Mouse (Mus musculus): ENCODE data around the gene Rbp3. TPM values are rescaled to one million over a fixed set of nuclear protein-coding genes. Genes with fewer than 3 reads are reported as not detected.

Gene Rbp3
- total RNA-seq (2021): not detected in 2 replicates
- long read RNA-seq, experiment 1: 0 reads
- long read RNA-seq, experiment 2: 0 reads

- no peak for DNase-seq
These were observed at the start of gene Rbp3 for GRCm38 (mm10) chr14:33953761-33954160. Rbp3 (plus strand) TSS chr14:33954003.

DNA sequence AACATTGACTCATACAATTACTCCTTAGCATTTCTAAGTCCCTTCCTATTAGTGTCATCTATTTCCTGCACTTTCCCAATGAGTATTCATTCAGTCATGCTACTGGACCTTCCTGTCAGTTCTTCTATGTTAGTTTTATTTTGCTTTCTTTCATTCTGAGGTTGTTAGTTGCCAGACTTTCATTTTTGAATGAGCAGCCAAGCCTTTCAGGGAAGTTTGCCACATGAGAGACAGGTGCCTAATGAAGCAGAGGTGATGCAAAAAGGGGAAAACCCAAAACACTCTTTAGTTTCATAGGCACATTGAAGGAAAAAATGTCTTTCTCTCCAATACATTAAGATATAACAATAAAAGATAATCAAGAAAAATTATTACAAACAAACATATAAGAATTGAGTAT is 49.0 kb upstream of the Rbp3 start:
- DNase-seq: no peak

DNA sequence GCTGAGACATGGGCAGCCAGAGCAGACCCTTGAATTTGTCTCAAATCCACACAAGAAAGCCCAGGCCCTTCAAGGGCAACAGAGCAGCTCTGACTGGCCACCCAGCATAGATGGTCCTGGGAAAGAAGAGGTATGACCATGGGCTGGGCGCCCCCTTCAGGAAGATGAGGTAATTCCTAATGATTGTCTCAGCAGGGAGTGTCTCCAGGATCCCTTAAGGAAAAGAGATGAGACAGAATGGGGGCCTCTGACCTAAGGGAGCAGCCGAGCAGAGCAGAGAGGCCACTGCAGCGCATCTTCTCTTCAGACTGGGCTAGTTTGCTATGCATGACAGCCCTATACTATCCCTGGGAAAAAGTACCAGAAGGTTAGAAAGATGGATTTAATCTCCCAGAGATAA is 40.1 kb upstream of the Rbp3 start:
- DNase-seq: peak; percentile 84

- DNase-seq: no peak
These were observed 39.6 kb upstream of the Rbp3 start for GRCm38 (mm10) chr14:33914206-33914605.

DNA sequence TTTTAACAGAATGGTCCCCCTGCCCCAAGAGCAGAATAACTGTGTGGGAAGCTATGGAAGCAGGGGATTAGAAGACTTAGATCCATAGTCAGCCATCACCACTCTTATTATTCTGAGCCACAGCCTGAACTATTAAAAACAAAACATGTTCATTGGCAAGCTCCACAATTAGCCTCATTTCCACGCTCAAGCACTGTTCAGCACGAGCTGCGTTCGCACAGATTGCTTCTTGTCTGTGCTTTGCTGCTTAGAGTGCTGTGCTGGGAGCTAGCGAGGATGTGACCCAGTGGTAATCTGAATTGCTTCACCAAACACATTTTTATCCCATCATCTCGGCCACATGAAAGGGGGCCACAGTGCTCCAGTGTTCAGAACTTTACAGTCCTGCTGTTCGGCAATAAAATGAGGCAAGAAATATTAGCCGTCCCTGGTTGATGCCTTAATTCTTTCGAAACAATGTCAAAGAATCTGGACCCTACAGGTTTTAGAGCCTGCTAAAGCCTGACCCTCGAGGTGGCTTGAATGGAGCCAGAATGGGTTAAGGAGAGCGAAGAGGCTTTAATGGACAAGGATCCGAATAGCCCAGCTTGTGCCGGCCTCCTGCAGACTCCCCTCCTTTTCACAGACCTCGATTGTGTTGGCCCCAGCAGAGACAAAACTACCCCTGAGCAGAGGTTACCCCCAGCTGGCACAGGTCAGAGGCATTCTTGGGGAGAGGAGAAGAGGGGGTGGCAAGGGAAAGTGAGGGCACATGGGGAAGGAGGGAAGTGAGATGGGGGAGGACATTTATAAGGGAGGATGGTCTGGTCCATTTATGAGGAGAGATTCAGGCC is 32.9 kb upstream of the Rbp3 start:
- no peak for DNase-seq

GRCm38 (mm10) chr14:33922771-33923167 is 31.0 kb upstream of the Rbp3 start:
- DNase-seq: no peak

DNA sequence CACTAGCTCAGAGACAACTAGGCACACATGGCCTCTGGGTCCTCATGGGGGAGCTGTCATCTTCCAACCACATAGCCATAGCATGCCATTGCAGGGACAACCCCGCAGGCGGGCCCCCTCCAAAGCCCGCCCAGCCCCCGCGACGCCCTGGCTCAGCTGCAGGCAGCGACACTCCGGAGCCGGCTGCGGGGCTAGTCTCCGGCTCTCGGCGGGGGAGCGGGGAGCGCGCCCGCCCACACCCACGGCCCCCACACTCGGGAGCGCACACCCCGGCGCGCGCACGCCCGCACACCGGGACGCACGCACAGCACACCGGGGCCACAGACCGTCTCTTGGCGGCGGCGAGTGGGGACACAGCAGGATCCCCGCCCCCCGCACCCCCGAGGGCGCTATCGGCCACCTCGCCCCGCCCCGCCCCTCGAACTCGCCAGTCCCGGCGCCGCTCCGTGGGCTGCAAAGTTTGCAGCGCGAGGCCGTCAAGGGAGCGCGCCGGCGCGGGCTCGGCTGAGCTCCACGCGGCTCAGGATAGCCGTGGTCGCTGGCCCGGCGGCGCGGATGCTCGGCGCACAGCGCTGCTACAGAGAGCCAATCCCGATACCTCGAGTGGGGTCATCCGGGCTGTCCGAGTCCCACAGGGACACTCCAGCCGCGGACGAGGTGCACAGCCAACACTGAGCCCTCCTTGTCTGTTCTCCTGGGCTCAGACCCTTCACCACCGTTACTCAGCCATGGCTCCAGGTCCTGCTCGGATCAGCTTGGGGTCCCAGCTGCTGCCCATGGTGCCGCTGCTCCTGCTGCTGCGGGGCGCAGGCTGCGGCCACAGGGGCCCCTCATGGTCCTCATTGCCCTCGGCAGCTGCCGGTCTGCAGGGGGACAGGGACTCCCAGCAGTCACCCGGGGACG is 30.4 kb upstream of the Rbp3 start, which contains the start of gene Gdf10:
Gene Gdf10, plus strand, starts transcription at position 420 of the 903 bp plus-strand sequence.
- peak; percentile 56 for DNase-seq

GRCm38 (mm10) chr14:33931853-33932252 is 21.9 kb upstream of the Rbp3 start:
- no peak for DNase-seq

- peak; percentile 84 for DNase-seq
These were observed 20.7 kb upstream of the Rbp3 start for GRCm38 (mm10) chr14:33932935-33933703.

DNA sequence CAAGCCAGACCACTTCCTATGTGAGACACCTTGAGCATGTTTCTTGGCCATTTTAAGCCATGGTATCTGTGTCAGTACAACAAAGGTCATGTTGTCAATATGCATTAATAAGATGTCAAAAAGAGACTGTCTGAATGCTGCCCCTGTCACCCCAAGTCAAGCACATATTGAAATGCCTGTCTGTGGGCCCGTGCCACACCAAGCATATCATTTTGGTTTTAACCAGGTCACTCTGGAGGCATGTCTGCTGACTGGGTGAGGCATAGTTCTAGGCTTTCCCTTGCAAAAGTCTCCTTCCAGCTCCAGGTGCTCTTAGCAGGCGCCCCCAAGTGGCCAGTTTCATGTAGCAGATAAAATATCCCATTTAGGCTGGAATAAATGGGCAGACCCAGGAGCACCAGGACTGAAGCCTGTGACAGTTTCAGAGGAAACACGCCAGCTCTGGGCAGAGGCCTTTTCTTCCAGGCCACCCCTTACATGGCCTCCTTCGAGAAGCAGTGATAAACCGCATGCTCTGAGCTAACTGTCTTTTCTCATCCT is 20.0 kb upstream of the Rbp3 start:
- peak; percentile 68 for DNase-seq

DNA sequence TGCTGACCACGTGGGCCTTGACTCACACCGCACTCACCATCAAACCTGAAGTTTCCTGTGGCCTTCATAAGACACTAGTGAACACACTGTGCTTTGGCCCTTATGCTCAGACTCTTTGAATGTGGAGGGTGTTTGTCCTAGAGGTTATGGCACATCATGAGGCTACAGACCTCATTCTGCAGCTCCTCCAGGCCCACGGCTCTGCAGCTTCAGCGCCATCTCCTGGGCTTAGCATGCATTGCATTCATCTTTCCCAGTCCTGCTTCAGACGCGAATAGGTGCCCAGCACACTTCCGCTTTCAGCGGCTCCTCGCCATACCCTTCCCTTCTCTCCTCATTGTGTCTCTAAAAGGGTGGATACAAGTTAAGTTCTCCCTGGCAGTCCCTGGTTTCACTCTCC is 14.7 kb upstream of the Rbp3 start:
- DNase-seq: peak; percentile 84

GRCm38 (mm10) chr14:33940739-33941138 is 13.1 kb upstream of the Rbp3 start, which contains the start of gene Gdf2:
Gdf2 (plus strand) TSS chr14:33941039.
- DNase-seq: no peak

- peak; percentile 64 for DNase-seq
These were observed 11.6 kb upstream of the Rbp3 start for GRCm38 (mm10) chr14:33942222-33942621.

GRCm38 (mm10) chr14:33946125-33946524 is 7.7 kb upstream of the Rbp3 start:
- no peak for DNase-seq

DNA sequence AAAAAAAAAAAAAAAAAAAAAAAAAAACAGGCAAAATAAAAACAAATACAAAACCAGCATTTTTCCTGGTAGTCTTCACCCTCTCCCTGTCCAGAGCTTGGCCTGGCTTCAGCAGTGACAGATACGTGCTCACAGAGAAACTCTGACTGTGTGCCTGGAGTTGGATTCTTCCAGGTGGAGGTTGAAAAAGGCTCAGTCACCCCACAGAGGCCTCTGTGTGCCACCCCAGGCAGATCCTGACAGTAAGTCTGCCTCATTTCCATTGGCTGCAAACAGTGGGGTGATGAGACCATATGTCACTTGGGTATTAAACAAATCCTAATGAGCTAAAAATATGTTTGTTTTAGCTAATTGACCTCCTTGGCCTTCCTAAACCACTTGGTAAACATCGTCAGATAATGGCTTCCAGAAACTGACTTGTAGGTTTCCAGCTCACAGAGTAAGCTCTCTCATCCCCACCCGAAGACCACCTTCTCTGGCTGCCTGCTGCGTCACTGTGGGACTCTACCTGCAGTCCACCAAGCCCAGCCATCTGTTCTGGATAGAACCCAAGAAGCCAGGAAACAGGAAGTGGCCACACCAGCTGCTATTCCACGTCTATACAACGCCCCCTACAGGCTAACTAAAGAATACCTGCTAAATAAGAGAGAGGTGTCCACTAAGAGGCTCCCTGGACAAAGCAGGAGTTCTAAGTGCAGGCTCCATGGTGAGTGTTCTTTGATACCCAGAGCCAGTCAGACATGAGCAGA is 1.4 kb upstream of the Rbp3 start:
- DNase-seq: no peak

- no peak for DNase-seq
These were observed 2.3 kb downstream of the Rbp3 start for GRCm38 (mm10) chr14:33956055-33956454.

GRCm38 (mm10) chr14:33958186-33958585 is 4.4 kb downstream of the Rbp3 start:
- DNase-seq: no peak

DNA sequence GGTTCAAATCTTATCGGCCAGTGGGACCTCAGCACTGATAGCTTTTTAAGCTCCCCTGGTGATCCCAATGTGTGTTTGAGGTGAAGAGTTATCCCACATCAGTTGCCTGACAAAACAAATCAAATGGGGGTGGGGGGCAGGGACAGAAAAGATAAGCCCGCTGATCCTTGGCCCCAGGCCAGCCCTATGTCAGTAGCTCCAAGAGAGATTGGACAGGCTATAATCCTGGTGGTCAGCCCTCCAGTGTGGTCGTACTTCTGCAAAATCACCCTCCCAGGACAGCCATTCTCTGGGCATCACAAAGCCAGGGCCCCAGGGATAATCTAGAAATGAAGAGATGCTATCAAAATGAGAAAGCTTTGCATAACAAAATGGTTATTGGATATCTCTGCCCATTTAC is 5.0 kb downstream of the Rbp3 start:
- no peak for DNase-seq

GRCm38 (mm10) chr14:33959341-33959740 is 5.5 kb downstream of the Rbp3 start:
- peak; percentile 77 for DNase-seq

GRCm38 (mm10) chr14:33965675-33966074 is 11.9 kb downstream of the Rbp3 start:
- DNase-seq: no peak

GRCm38 (mm10) chr14:33972679-33973078 is 18.9 kb downstream of the Rbp3 start:
- DNase-seq: no peak

Data from adrenal gland, postnatal 14 days (tissue).